Mouse (Mus musculus): ENCODE measurements around the gene Klhdc9.
"Not testable (repeated sequence)": the region's sequence is repeated elsewhere in the genome, so short reads cannot be mapped to it uniquely, and the experiment has no call there.

Klhdc9 gene

DNA sequence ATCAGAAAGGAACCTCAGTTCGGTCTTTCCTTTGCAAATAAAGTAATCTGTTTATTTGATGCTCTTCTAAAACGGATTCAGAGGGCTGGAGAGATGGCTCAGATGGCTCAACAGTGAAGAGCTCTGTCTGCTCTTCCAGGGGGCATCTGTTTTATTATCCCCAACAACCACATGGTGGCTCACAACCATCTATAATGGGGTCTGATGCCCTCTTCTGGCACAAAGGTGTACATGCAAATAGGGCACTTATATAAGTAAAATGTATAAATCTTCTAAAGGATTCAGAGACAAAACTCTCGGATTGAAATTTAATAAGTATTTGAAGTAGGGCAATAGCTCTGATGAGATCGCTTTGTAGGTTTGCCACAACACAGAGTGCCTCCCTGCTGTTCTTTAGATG is 2.2 kb downstream of the Klhdc9 start:
- no peak for DNase-seq (ENCODE audit: extremely low read depth, low read depth)

DNA sequence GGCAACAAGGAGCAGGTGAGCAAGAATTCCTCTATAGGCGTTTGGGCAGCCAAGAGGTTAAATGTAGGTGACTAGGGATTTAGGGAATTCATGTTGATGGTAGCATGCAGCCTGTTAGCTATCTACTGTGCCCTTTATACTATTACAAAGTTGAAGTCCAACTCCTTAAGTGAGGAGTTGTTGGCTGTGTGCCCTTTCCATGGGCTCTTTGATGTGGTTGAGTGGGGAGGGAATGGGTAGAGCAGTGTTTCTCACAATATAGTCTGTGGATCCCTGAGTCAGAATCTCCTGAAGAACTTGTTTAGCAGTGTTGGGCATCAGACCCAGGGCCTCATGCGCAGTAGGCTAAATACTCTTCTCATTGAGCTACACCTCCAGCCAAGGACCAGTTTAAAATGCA is 3.8 kb downstream of the Klhdc9 start:
- no peak for DNase-seq (ENCODE audit: extremely low read depth, low read depth)

- DNase-seq (ENCODE audit: extremely low read depth, low read depth), result no peak
These were observed 4.7 kb downstream of the Klhdc9 start for GRCm38 (mm10) chr1:171355812-171356340.

GRCm38 (mm10) chr1:171349210-171349609 is 11.4 kb downstream of the Klhdc9 start:
- no peak for DNase-seq (ENCODE audit: extremely low read depth, low read depth)

DNA sequence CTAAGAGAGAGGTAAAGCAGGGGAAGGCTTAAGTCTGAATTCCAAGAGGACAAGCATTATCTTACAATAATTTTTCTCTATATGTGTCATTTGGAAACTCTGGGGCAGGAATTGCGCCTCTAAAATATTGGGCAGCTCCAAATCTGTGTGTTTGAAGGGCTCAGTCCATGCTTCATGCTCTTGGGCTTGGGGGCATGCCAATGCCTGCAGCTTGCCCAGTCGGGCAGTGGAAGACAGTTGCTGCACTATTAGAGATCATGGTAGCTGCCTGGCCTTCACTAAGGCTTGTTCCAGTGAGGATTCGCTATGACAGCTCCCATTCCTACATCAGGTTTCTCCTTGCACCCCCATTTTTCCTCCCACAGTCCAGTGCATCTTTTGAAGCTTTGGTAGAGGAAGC is 11.9 kb downstream of the Klhdc9 start:
- no peak for DNase-seq (ENCODE audit: extremely low read depth, low read depth)

- DNase-seq (ENCODE audit: extremely low read depth, low read depth), result no peak
These were observed 14.5 kb downstream of the Klhdc9 start for GRCm38 (mm10) chr1:171346095-171346450.

- DNase-seq (ENCODE audit: extremely low read depth, low read depth), result peak; percentile 73
These were observed 15.1 kb downstream of the Klhdc9 start, which contains the start of the genes Nit1 and Pfdn2 for GRCm38 (mm10) chr1:171345225-171346094. Nit1 (minus strand) TSS chr1:171345646. Pfdn2 (plus strand) TSS chr1:171345670.

DNA sequence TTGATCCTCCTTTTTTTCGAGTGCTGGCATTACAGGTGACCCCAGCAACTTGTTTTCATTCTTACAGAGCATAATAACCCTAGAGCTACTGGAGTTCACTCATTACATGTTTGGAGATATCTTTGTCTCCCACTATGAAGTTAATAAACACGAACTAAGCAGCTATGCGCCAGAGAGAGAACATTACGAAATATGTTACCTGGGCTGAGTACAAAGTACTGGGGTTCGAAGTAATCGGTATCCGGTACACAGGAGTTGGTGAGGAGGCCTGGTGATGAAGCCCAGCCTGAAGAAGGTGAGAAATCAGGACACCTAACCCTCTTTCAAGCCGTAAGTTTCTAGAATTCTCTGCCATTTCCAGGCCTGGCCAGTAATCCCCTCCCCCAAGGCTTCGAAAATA is 15.9 kb downstream of the Klhdc9 start:
- no peak for DNase-seq (ENCODE audit: extremely low read depth, low read depth)

DNA sequence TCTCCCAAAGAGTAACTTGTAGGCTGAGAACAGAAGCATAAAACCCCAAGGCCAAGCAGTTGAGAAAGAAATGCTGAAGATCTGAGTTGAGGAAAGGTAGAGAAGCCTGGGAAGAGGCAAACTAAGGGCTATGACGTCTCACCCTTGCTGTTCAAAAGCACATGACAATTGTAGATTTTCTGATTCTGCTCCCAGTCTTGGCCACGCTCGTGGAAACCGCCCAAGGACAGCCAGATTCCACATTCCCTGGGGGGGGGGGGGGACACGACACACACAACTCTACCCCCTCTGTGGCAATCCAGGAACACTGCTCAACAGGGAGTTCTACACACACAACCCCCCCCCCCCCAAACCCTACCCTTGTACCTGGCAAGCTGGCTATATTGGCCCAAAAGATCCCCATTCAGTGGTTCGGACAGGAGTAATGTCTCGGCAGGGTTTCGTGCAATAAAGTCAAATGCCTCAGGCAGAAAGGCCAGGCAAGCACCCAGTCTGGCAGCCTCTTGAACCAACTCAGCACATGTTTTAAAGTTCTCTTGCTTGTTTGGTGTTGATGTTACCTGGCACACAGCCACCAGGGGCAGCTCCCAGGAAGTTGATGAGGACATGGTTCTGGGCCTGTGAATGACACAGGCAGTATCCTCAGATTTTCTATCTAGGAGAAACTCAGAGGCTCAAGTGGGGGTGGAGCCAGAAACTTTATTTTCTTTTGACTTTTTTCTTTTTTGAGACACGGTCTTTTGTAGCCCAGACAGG is 16.5 kb downstream of the Klhdc9 start:
- no peak for DNase-seq (ENCODE audit: extremely low read depth, low read depth)

GRCm38 (mm10) chr1:171342262-171343207 is 18.1 kb downstream of the Klhdc9 start:
- DNase-seq (ENCODE audit: extremely low read depth, low read depth), result no peak

DNA sequence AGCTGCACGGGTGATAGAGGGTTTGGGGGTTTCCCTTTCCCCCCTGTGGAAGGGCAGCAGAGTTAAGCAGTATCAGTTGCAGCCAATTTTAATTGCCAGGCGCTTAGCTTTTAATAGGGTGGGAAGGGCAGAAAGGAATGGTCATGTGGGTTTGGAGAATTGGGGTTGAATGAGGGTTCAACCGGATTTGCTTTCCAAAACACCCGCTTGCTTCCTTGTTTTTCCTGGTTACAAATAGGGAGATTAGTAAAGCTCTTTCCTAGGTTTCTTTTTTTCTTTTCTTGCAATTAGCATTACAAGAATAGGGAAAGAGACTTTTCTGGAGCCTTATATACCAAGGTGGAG is 30.4 kb downstream of the Klhdc9 start:
- no peak for DNase-seq (ENCODE audit: extremely low read depth, low read depth)

DNA sequence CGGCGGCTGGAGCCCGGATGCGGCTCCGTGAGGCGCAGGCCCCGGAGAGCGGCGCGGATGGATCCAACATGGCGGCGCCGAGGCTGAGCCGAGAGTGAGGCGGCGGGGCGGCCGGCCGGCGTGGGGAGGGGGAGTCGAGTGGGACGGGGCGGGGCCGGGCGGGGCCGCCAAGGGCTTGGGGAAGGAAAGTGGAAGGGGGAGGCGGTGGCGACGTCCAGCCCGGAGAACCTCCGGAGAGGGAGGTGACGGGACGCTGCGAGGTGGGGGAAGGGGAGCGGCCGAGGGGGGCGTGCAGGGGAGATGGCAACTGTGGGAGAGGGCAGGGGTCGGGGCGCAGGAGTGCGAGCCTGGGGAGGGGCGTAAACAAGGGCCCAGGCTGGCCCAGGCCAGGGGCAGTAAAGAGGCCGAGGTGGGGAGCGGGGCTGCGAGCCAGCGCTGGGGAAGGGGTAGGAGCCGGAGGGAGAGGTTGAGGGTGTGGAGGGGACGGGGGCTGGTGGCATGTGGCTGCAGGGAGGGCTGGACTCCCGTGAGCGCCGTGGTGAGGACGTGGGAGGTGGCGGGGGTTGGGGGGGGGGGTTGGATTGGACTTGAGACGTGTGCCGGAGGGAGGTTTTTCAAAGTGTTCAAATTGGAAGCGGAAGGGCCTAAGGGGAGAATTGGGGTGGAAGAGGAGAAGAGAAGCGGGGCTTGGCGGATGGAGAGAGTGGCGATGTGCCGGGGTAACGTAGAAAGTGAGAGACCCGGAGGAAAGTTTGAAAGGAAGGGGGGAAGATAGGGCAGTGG is 31.0 kb downstream of the Klhdc9 start:
- DNase-seq (ENCODE audit: extremely low read depth, low read depth), result no peak

DNA sequence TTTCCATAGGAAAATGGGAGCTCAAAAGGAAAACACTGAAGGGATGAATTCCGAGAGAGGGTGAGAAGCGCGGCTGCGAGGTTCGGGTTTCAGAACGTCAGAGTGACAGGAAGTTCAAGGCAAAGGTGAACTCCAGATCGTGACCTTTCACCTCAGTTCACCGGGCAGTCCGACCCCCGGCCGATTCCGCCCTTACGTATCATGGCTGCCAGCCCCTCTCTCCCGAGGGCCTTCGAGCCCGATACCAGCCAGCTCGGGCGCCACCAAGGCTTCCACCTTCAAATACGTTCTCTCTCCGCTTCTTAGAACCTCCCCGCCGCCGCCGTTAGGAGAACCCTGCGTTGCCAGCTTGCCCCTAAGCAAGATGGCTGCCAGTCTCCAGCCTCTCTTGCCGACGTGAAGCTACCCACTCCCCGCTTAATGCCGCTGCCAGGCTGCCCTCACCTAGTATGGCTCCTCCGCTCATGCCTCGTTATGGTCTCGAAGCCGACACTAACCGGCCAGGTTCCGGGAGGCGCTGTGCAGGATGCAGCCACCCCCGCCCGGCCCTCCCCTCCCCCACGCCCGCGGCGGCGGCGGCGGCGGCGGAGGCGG is 31.7 kb downstream of the Klhdc9 start, which contains the start of gene Dedd:
Gene Dedd, plus strand, starts transcription at position 307 of the 594 bp plus-strand sequence.
- DNase-seq (ENCODE audit: extremely low read depth, low read depth), result peak; percentile 88

DNA sequence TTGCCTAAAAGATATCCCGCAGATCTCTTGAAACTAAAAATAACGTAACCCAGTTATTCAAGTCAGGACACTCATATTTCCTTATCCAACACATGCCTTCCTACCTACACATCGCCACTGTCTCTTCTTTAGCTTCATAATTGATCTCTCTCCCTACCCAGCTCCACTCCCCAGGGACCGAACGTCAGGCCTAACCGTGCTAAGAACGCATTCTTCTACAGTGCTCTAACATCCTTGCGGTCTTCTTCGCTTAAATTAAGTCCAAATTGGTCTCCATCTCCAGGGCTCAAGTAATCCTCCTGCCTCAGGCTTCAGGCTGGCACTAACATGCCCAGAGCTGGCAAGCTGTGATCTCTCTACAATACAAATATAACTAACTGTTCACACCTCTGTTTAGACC is 32.4 kb downstream of the Klhdc9 start:
- no peak for DNase-seq (ENCODE audit: extremely low read depth, low read depth)

GRCm38 (mm10) chr1:171326588-171326987 is 34.0 kb downstream of the Klhdc9 start:
- DNase-seq (ENCODE audit: extremely low read depth, low read depth), result not testable (repeated sequence)

- no peak for DNase-seq (ENCODE audit: extremely low read depth, low read depth)
These were observed 35.0 kb downstream of the Klhdc9 start for GRCm38 (mm10) chr1:171325571-171325970.

- no peak for DNase-seq (ENCODE audit: extremely low read depth, low read depth)
These were observed 38.6 kb downstream of the Klhdc9 start for GRCm38 (mm10) chr1:171322012-171322411.

- no peak for DNase-seq (ENCODE audit: extremely low read depth, low read depth)
These were observed 39.2 kb downstream of the Klhdc9 start for GRCm38 (mm10) chr1:171321415-171321814.

- no peak for DNase-seq (ENCODE audit: extremely low read depth, low read depth)
These were observed 40.4 kb downstream of the Klhdc9 start for GRCm38 (mm10) chr1:171320151-171320550.

GRCm38 (mm10) chr1:171319748-171320147 is 40.9 kb downstream of the Klhdc9 start:
- no peak for DNase-seq (ENCODE audit: extremely low read depth, low read depth)

Data from MEL-GATA-1-ER (cell line).